Mouse (Mus musculus) urinary bladder, postnatal 10 days (tissue): Measurements from ENCODE around the gene Prkca.

Experiments
- DNase-seq: peaks from one replicate; pipeline ENCODE4 v3.0.0; 2022; ENCODE audit warnings: low spot score

Gene Prkca

GRCm38 (mm10) chr11:108260775-108261517, 82.8 kb downstream of the Prkca start:
- no peak for DNase-seq

DNA sequence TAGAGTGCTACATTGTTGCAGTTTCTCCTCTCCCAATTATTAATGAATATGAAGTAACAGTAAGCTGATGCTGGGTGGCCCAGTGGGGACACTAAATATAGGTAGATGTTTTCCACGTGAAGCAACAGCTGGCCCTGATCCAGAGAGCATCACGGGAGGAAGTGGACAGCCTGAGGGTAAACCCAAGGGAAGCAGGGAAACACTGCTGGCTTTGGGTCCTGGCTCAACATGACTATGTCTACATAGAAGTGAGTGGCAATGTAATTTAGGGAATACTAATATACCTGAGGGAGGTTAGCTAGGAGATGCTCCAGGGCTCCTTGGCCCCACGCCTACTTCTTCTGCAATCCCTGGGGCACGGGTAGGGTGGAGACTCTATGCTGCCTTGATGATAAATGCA, 84.3 kb downstream of the Prkca start:
- DNase-seq: no peak

GRCm38 (mm10) chr11:108258811-108259266, 84.9 kb downstream of the Prkca start:
- DNase-seq: no peak

- DNase-seq: no peak
Observed at GRCm38 (mm10) chr11:108257921-108258320, 85.8 kb downstream of the Prkca start.

- DNase-seq: no peak
Observed at GRCm38 (mm10) chr11:108254681-108255080, 89.0 kb downstream of the Prkca start.

DNA sequence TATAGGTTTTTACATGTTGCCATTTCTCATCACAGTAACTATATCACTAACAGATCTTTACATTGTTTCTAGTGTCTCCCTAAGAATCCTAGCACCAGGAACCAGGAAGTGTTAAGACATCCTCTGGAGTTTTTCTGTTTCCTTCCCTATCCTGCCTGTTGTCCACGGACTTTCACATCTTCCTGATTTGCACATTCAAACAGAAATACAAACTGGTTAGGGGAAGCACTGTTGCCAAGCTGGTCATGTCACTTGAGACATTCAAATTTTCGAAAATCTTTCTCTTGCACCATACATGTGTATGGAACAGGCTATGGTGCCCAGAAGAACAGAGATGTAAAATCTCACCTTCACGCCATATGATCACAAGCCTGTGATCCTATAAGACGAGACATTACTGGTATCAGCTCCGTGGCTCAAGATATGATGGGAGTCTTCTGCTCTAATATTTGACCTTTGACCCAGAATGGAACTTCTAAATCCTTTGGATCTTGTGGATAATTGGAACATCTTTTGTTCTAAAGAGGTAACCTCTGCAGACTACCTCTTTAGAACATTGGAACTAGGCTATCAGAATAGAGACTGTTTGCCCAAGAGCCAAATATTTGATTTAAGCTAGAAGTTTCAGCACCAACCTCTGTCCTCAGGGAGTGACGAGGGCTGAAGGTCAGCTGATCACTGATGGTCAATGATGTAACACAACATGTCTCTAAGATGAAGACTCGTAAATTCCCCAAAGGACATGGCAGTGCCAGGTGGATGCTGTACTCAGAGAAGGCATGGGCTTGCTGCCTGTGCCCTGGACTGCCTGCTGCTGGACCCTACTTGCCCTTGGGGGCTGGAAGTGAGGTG, 91.6 kb downstream of the Prkca start:
- DNase-seq: no peak

DNA sequence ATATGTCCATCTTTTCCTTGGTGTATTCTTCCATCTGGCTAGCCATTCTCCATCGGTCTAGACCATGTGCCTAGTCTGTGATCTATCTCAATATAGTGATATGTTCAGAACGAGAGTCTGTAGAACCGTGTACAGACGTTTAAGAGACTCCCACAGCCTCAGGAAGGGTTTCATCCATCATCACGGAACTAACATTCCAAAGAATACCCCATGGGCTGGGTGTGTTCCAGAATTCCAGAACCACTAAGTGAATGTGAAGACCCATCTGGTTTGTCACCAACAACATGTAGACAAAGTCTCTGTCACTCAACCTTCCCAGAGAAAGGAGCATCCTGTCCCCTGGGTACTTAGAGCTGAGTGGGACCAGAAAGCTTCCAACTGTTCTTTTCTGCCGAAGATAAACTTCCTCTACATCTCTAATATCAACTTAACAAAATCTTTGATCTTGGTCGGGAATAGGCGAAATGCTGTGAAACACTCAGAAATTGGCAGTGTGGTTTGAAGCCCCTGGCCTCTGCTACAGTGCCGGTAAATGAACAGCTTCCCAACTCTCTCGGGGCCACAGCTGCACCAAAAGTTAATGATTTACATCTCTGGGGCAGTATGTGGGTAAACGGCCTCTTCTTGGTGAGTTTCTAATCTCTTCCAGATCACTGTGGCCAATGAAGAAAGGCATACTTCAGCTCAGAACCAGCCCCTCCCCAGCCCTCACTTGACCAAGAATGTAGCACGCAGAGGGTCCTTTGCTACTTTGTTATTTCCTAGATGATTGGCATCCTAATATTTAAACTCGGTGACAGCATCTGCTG, 92.7 kb downstream of the Prkca start:
- DNase-seq: no peak

DNA sequence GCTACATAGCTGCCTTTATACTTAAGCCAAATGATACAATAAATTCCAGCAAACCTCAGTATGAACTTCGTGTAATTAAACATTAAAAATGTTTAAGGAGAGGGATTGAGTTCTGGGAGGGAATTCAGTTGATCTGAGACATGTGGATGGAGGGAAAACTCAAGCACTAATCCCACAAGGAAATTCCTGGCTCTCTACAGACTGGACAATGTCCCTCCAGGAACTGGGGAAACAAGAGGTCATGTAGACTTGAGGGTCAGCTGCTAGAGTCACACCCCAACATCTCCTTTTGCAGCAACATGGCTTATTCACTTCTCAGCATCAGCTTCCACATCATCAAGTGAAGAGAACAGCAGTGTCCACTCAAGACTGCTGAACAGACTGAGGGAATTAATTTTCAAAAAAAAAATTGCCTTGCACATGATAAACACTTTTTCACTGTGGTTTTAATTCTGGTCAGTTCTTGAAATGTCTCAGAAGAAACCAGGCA, 93.5 kb downstream of the Prkca start:
- no peak for DNase-seq

GRCm38 (mm10) chr11:108249487-108249886, 94.2 kb downstream of the Prkca start:
- DNase-seq: no peak

DNA sequence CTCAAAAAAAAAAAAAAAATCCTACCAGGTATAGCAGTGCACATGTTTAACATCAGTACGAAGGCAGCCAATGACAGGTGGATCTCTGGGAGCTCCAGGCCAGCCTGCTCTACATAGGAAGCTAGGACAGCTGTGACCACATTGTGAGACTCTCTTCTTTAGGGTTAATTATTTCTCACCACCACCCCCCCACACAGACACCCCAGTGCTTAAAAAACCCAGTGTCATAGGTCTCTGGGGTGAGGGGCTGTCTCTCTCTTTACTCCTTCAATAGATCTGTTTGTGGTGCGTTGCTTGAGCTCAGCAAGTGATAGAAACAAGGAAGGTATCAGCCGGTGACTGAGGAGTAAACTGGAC, 94.7 kb downstream of the Prkca start:
- DNase-seq: no peak

- DNase-seq: no peak
Observed at GRCm38 (mm10) chr11:108248218-108249046, 95.3 kb downstream of the Prkca start.

- DNase-seq: no peak
Observed at GRCm38 (mm10) chr11:108247121-108247863, 96.4 kb downstream of the Prkca start.

- no peak for DNase-seq
Observed at GRCm38 (mm10) chr11:108246267-108246702, 97.4 kb downstream of the Prkca start.

GRCm38 (mm10) chr11:108244241-108244640, 99.5 kb downstream of the Prkca start:
- DNase-seq: no peak

DNA sequence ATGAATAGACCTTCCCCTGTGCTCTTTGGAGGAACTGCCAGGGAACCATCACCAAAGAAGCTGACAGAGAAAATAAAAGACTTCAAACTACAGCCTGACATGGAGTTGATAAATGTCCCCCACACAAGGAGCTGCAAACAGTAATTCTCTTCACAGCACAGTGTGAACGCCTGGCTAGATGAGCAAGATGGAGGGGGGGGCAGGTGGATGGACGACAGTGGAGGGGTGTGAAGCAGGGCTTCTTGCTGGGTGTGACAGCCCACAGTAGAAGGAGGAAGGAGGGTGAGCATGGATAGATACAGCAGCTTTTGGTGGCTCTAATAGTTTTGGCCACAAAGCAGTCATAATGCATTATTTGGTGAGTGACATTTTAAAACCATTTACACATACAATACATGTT, 100.1 kb downstream of the Prkca start:
- DNase-seq: no peak

GRCm38 (mm10) chr11:108240924-108241498, 102.7 kb downstream of the Prkca start:
- no peak for DNase-seq

DNA sequence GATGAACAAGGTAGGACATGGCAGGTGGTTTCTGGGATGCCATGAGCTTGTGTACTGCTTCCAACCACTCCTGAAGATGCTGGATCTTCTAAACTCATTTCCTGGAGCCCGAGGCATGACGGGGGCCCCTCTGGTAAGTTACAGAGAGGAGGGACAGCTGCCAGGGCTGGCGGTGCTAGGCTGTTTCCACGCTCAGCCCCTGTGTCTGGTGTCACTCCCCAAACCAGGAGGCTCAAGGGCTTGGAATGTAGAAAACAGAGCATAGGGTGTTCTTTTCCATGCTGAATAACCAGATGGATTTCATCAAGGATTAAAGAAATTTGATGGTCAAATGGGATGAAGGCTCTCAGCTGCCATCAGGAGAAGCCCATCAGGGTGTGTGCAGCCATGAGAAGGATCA, 104.6 kb downstream of the Prkca start:
- no peak for DNase-seq

- DNase-seq: no peak
Observed at GRCm38 (mm10) chr11:108236754-108237428, 106.8 kb downstream of the Prkca start.

DNA sequence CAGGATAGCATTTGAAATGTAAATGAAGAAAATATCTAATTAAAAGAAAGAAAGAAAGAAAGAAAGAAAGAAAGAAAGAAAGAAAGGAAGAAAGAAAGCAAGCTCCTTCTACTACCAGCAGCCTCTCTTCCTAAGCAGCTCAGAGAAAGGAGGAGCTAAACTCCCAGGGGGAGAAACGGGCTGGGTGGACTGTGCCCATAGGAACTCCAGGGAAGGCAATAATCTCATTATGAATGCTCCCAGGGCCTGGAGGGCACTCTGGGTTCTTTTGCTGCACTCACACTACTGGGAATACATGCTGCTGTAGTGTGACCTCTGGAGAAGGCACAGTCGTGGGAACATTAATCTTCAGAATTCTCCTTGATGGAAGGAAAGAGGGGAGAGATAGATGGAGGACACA, 107.5 kb downstream of the Prkca start:
- no peak for DNase-seq
